Mouse (Mus musculus): ENCODE measurements around the gene Tab3.

The Tab3 gene

GRCm38 (mm10) chrX:85573532-85574181 is at the start of gene Tab3:
Gene Tab3 (plus strand): TSS chrX:85574022.
- in situ Hi-C loops (cut with MboI, MseI): no loop called here

- in situ Hi-C loops (cut with MboI, MseI): no loop called here
Measured at GRCm38 (mm10) chrX:85525545-85525944, 48.3 kb upstream of the Tab3 start.

GRCm38 (mm10) chrX:85526263-85527019 is 47.4 kb upstream of the Tab3 start:
- in situ Hi-C loops (cut with MboI, MseI): no loop called here

- in situ Hi-C loops (cut with MboI, MseI): loop anchor here (10.0 kb wide), 1 partner anchor 1766 kb away; no protein-coding TSS in a partner anchor
Measured at GRCm38 (mm10) chrX:85558931-85559330, 14.9 kb upstream of the Tab3 start.

- in situ Hi-C loops (cut with MboI, MseI): no loop called here
Measured at GRCm38 (mm10) chrX:85566256-85566655, 7.6 kb upstream of the Tab3 start.

- in situ Hi-C loops (cut with MboI, MseI): no loop called here
Measured at GRCm38 (mm10) chrX:85574182-85574541, 340 bp downstream of the Tab3 start.

GRCm38 (mm10) chrX:85576310-85576709 is 2.5 kb downstream of the Tab3 start:
- in situ Hi-C loops (cut with MboI, MseI): no loop called here

- in situ Hi-C loops (cut with MboI, MseI): no loop called here
Measured at GRCm38 (mm10) chrX:85580768-85581167, 6.9 kb downstream of the Tab3 start.

- in situ Hi-C loops (cut with MboI, MseI): no loop called here
Measured at GRCm38 (mm10) chrX:85582517-85582916, 8.7 kb downstream of the Tab3 start.

GRCm38 (mm10) chrX:85585575-85585974 is 11.8 kb downstream of the Tab3 start:
- in situ Hi-C loops (cut with MboI, MseI): no loop called here

GRCm38 (mm10) chrX:85614701-85615100 is 40.9 kb downstream of the Tab3 start:
- in situ Hi-C loops (cut with MboI, MseI): no loop called here

- in situ Hi-C loops (cut with MboI, MseI): no loop called here
Measured at GRCm38 (mm10) chrX:85646204-85646777, 72.5 kb downstream of the Tab3 start.

- in situ Hi-C loops (cut with MboI, MseI): loop anchor here (5.0 kb wide), 1 partner anchor 240 kb away; no protein-coding TSS in a partner anchor
Measured at GRCm38 (mm10) chrX:85676808-85677207, 103.0 kb downstream of the Tab3 start.

GRCm38 (mm10) chrX:85682125-85682524 is 108.3 kb downstream of the Tab3 start:
- in situ Hi-C loops (cut with MboI, MseI): no loop called here

GRCm38 (mm10) chrX:85683723-85684122 is 109.9 kb downstream of the Tab3 start:
- in situ Hi-C loops (cut with MboI, MseI): no loop called here

All from T-helper 1 cell (primary cell).